Mouse (Mus musculus): Measurements from ENCODE around the gene Wdfy1. TPM values are rescaled to one million over a fixed set of nuclear protein-coding genes. Genes with fewer than 3 reads are reported as not detected.
A peak's percentile ranks its signal among the peaks of the same experiment; 100 is the strongest.

The Wdfy1 gene
- polyA plus RNA-seq, 1 experiment from 2014 or later = 32.0 TPM

GRCm38 (mm10) chr1:79786267-79786927 is 10.5 kb upstream of the Wdfy1 start:
- no peaks in the 10 kb centered on the region for H3K27me3 ChIP-seq
- H3K36me3 ChIP-seq = peaks cover 15% of the 10 kb centered on the region
- H3K4me1 ChIP-seq (replicated peaks) = peaks cover 3% of the 10 kb centered on the region; the same call in 1 of the 2 replicates
- H3K27ac ChIP-seq = no peak overlapping the region
- no peaks in the 10 kb centered on the region for H3K9me3 ChIP-seq (replicated peaks)
- no peak overlapping the region for H3K9ac ChIP-seq
- no peak overlapping the region for H3K4me3 ChIP-seq
- ATAC-seq (replicated peaks; ENCODE audit: insufficient number of reproducible peaks, insufficient read depth, low FRiP score, low read depth) = no peak
- no peak overlapping the region for H3K4me2 ChIP-seq
- whole genome bisulfite sequencing = 56% methylated on average over 7 of the region's 7 CpGs

- ATAC-seq (replicated peaks; ENCODE audit: insufficient number of reproducible peaks, insufficient read depth, low FRiP score, low read depth) = no peak
- Histone ChIP-seq H3K4me2 (no peak overlapping the region), H3K9me3 (replicated peaks) (no peaks in the 10 kb centered on the region), H3K4me1 (replicated peaks) (peaks cover 5% of the 10 kb centered on the region; the same call in 1 of the 2 replicates), H3K27ac (no peak overlapping the region), H3K27me3 (no peaks in the 10 kb centered on the region), H3K4me3 (no peak overlapping the region), H3K36me3 (peaks cover 50% of the 10 kb centered on the region), H3K9ac (no peak overlapping the region)
- WGBS = 87% methylated on average over 3 of the region's 3 CpGs
Measured at GRCm38 (mm10) chr1:79782433-79782832, 6.5 kb upstream of the Wdfy1 start.

DNA sequence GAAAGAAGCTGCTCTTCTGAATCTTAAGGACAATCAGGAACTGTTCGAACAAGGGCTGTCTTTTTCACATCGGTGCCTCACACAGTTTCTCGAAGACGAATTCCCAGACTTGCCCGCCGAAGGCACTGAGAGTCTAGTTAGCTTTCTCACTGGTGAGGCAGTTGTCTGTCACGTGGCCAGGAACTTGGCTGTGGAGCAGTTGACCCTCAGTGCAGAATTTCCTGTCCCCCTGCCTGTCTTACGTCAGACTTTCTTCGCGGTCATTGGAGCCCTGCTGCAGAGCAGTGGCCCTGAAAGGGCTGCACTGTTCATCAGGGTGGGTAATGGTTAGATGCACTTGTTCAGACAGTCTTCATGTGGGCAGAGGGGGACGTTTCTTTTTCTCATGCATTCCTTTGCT is 2.1 kb upstream of the Wdfy1 start:
- Histone ChIP-seq H3K4me1 (replicated peaks) (peaks cover 10% of the 10 kb centered on the region), H3K27me3 (no peaks in the 10 kb centered on the region), H3K9me3 (replicated peaks) (no peaks in the 10 kb centered on the region), H3K4me3 (no peak overlapping the region), H3K36me3 (peaks cover 50% of the 10 kb centered on the region), H3K9ac (no peak overlapping the region), H3K4me2 (no peak overlapping the region), H3K27ac (no peak overlapping the region)
- no peak for ATAC-seq (replicated peaks; ENCODE audit: insufficient number of reproducible peaks, insufficient read depth, low FRiP score, low read depth)
- WGBS = 80% methylated on average over 11 of the region's 11 CpGs

- Histone ChIP-seq H3K9me3 (replicated peaks) (no peaks in the 10 kb centered on the region), H3K27me3 (no peaks in the 10 kb centered on the region), H3K4me3 (no peak overlapping the region), H3K4me1 (replicated peaks) (peaks cover 10% of the 10 kb centered on the region), H3K27ac (no peak overlapping the region), H3K4me2 (no peak overlapping the region), H3K36me3 (peaks cover 15% of the 10 kb centered on the region), H3K9ac (no peak overlapping the region)
- no peak for ATAC-seq (replicated peaks; ENCODE audit: insufficient number of reproducible peaks, insufficient read depth, low FRiP score, low read depth)
- WGBS = 73% methylated on average over 4 of the region's 4 CpGs
Measured at GRCm38 (mm10) chr1:79774164-79774780, 1.7 kb downstream of the Wdfy1 start.

- no peak overlapping the region for H3K4me2 ChIP-seq
- H3K4me1 ChIP-seq (replicated peaks) = no peaks in the 10 kb centered on the region
- H3K4me3 ChIP-seq = no peak overlapping the region
- ATAC-seq (replicated peaks; ENCODE audit: insufficient number of reproducible peaks, insufficient read depth, low FRiP score, low read depth) = no peak
- no peak overlapping the region for H3K9ac ChIP-seq
- 50% methylated on average over 1 of the region's 1 CpGs for WGBS
- no peak overlapping the region for H3K27ac ChIP-seq
- no peaks in the 10 kb centered on the region for H3K27me3 ChIP-seq
- H3K36me3 ChIP-seq = no peaks in the 10 kb centered on the region
- no peaks in the 10 kb centered on the region for H3K9me3 ChIP-seq (replicated peaks)
Measured at GRCm38 (mm10) chr1:79768231-79768630, 7.7 kb downstream of the Wdfy1 start.

GRCm38 (mm10) chr1:79764483-79764882 is 11.5 kb downstream of the Wdfy1 start:
- H3K9ac ChIP-seq = no peak overlapping the region
- WGBS = 59% methylated on average over 1 of the region's 1 CpGs
- no peaks in the 10 kb centered on the region for H3K27me3 ChIP-seq
- no peak overlapping the region for H3K4me3 ChIP-seq
- no peaks in the 10 kb centered on the region for H3K9me3 ChIP-seq (replicated peaks)
- H3K4me1 ChIP-seq (replicated peaks) = peaks cover 26% of the 10 kb centered on the region
- no peak for ATAC-seq (replicated peaks; ENCODE audit: insufficient number of reproducible peaks, insufficient read depth, low FRiP score, low read depth)
- H3K27ac ChIP-seq = no peak overlapping the region
- no peaks in the 10 kb centered on the region for H3K36me3 ChIP-seq
- no peak overlapping the region for H3K4me2 ChIP-seq

GRCm38 (mm10) chr1:79764031-79764430 is 11.9 kb downstream of the Wdfy1 start:
- 52% methylated on average over 2 of the region's 2 CpGs for WGBS

GRCm38 (mm10) chr1:79762282-79763250 is 13.4 kb downstream of the Wdfy1 start:
- Histone ChIP-seq H3K27me3 (no peaks in the 10 kb centered on the region), H3K4me3 (peak overlapping the region; percentile 96), H3K9me3 (replicated peaks) (no peaks in the 10 kb centered on the region), H3K4me2 (peak overlapping the region; percentile 89), H3K36me3 (no peaks in the 10 kb centered on the region), H3K4me1 (replicated peaks) (peaks cover 26% of the 10 kb centered on the region), H3K9ac (no peak overlapping the region), H3K27ac (no peak overlapping the region)
- ATAC-seq (replicated peaks; ENCODE audit: insufficient number of reproducible peaks, insufficient read depth, low FRiP score, low read depth) = no peak
- WGBS = 42% methylated on average over 16 of the region's 16 CpGs

More at GRCm38 (mm10) chr1:79764031-79764430, 11.9 kb downstream of the Wdfy1 start:
- H3K4me3 ChIP-seq = no peak overlapping the region
- no peaks in the 10 kb centered on the region for H3K9me3 ChIP-seq (replicated peaks)
- H3K27ac ChIP-seq = no peak overlapping the region
- ATAC-seq (replicated peaks; ENCODE audit: insufficient number of reproducible peaks, insufficient read depth, low FRiP score, low read depth) = no peak
- H3K4me1 ChIP-seq (replicated peaks) = peaks cover 26% of the 10 kb centered on the region
- H3K36me3 ChIP-seq = no peaks in the 10 kb centered on the region
- no peaks in the 10 kb centered on the region for H3K27me3 ChIP-seq
- H3K9ac ChIP-seq = no peak overlapping the region
- H3K4me2 ChIP-seq = no peak overlapping the region

DNA sequence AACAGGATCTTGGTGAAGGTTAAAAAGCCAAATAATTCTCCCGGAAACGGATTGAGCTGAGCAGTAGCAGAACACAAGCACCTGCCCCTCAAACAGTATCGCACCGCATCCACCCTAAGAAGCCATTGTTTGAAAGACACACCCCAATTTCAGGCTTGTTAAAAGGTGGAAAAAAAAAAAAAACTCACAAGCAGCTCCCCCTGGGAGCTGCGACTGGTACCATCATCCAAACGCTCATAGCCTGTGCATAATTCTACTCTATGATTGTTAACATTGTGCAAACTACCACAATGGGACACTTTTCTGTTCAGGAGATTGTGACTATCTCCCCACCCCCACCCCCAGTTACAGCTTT is 14.0 kb downstream of the Wdfy1 start:
- Histone ChIP-seq H3K9me3 (replicated peaks) (no peaks in the 10 kb centered on the region), H3K4me2 (peak overlapping the region; percentile 89), H3K4me3 (peak overlapping the region; percentile 96), H3K4me1 (replicated peaks) (peaks cover 30% of the 10 kb centered on the region), H3K27me3 (no peaks in the 10 kb centered on the region), H3K9ac (no peak overlapping the region; the same call in 1 of the 2 replicates), H3K27ac (no peak overlapping the region), H3K36me3 (no peaks in the 10 kb centered on the region)
- no peak for ATAC-seq (replicated peaks; ENCODE audit: insufficient number of reproducible peaks, insufficient read depth, low FRiP score, low read depth)
- WGBS = under 1% methylated on average over 6 of the region's 6 CpGs

DNA sequence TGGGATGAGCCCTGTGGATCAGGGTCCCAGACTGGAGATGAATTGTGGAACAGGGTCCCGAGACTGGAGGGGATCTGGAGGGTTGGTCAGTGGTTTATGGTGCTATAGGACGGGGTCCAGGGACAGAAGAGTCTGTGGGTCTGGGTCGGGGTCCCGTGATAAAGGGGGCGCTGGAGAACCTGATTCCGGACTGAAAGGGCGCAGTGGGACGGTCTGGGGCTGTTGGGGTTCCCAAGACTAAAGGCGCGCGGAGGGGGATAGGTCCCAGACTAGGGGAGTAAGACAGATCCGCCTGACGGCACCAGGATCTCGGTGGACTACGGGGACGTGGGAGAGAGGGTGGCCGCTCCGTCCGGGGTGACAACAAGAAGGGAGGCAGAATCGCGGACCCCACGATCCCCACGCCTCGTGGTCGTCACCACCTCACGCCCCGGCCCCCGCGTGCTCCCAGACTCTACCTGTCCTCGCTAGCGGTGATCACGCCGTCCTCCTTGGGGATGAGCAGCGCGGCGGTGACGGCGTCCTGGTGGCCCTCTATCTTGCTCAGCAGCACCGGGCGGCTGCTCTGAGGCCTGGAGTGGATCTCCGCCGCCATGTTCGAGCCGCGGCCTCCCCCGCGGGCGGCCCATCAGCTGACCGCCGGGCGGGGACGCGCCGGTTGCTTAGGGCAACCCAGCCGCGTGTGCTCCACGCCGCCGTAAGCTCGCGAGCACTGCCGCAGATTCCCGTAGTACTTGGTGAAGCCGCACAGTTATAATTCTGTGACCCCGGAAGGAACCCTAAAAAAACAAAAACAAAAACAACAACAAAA is 14.6 kb downstream of the Wdfy1 start:
- Histone ChIP-seq H3K27ac (peak overlapping the region; percentile 58), H3K36me3 (no peaks in the 10 kb centered on the region), H3K4me1 (replicated peaks) (peaks cover 36% of the 10 kb centered on the region), H3K9me3 (replicated peaks) (no peaks in the 10 kb centered on the region), H3K4me3 (peak overlapping the region; percentile 96), H3K9ac (peak overlapping the region; percentile 95), H3K27me3 (no peaks in the 10 kb centered on the region), H3K4me2 (peak overlapping the region; percentile 89)
- WGBS = under 1% methylated on average over 64 of the region's 65 CpGs
- peak; percentile 92 for ATAC-seq (replicated peaks; ENCODE audit: insufficient number of reproducible peaks, insufficient read depth, low FRiP score, low read depth)
